Mouse (Mus musculus) megakaryocyte, embryonic 14.5 days (primary cell): ENCODE results near the gene Rimbp3. TPM values are rescaled to one million over a fixed set of nuclear protein-coding genes. Genes with fewer than 3 reads are reported as not detected.
A peak's percentile ranks its signal among the peaks of the same experiment; 100 is the strongest.

Experiments
- H3K27me3 ChIP-seq: replicated peaks from 2 replicates; pipeline ENCODE3; 2012; ENCODE audit warnings: inconsistent platforms
- H3K36me3 ChIP-seq: replicated peaks from 2 replicates; pipeline ENCODE3; 2012; ENCODE audit warnings: low read length, inconsistent platforms, mixed read lengths
- H3K4me1 ChIP-seq: 2 replicates; pipeline ENCODE4 v1.6.1; 2012; ENCODE audit warnings: inconsistent platforms
- H3K4me3 ChIP-seq: replicated peaks from 2 replicates; pipeline ENCODE3; 2012; ENCODE audit warnings: moderate library complexity, mild to moderate bottlenecking, inconsistent platforms
- H3K9me3 ChIP-seq: 2 replicates; pipeline ENCODE4 v1.6.1; 2012; ENCODE audit warnings: inconsistent platforms
- FLI1 ChIP-seq: IDR thresholded peaks from 2 replicates; pipeline ENCODE4 v1.6.1; 2012; ENCODE audit warnings: low read length, inconsistent platforms, mixed read lengths
- GATA1 ChIP-seq: IDR thresholded peaks from 3 replicates; pipeline ENCODE4 v1.6.1; 2012; ENCODE audit warnings: mixed read lengths, low read length, inconsistent platforms, borderline replicate concordance
- polyA plus RNA-seq: library from polyadenylated mRNA; stranded (reverse); fragments of >175 nt; gene quantifications from 2 replicates; pipeline ENCODE4 v1.2.3, GENCODE M21; 2012; ENCODE audit warnings: low replicate concordance; ENCODE audit not compliant: insufficient read depth

Rimbp3 gene
- polyA plus RNA-seq, 1 experiment: 0.32 TPM

GRCm38 (mm10) chr16:17185475-17185874 lies 22.9 kb upstream of the Rimbp3 start:
- TF ChIP-seq FLI1 (no peak), GATA1 (no peak)
- H3K36me3 ChIP-seq: peaks cover 57% of the 10 kb centered on the region
- H3K27me3 ChIP-seq: no peaks in the 10 kb centered on the region
- H3K9me3 ChIP-seq: no peaks in the 10 kb centered on the region
- no peak overlapping the region for H3K4me3 ChIP-seq
- H3K4me1 ChIP-seq: peaks cover 64% of the 10 kb centered on the region

- Histone ChIP-seq H3K27me3 (no peaks in the 10 kb centered on the region), H3K36me3 (peaks cover 54% of the 10 kb centered on the region), H3K4me3 (no peak overlapping the region), H3K9me3 (no peaks in the 10 kb centered on the region), H3K4me1 (peaks cover 69% of the 10 kb centered on the region)
- no peak for TF ChIP-seq FLI1
- TF ChIP-seq GATA1: no peak
These were observed 14.6 kb upstream of the Rimbp3 start for GRCm38 (mm10) chr16:17193823-17194222.

- Histone ChIP-seq H3K36me3 (peaks cover 14% of the 10 kb centered on the region), H3K4me3 (peak overlapping the region; percentile 92), H3K4me1 (peaks cover 56% of the 10 kb centered on the region), H3K9me3 (no peaks in the 10 kb centered on the region), H3K27me3 (no peaks in the 10 kb centered on the region)
- TF ChIP-seq FLI1 (no peak), GATA1 (no peak; the same call in 2 of the 3 replicates)
These were observed 8.1 kb upstream of the Rimbp3 start for GRCm38 (mm10) chr16:17200121-17200952.

GRCm38 (mm10) chr16:17200953-17201707 lies 7.3 kb upstream of the Rimbp3 start:
- no peak for TF ChIP-seq GATA1
- TF ChIP-seq FLI1: no peak
- Histone ChIP-seq H3K27me3 (peaks cover under 1% of the 10 kb centered on the region), H3K9me3 (no peaks in the 10 kb centered on the region), H3K4me1 (peaks cover 49% of the 10 kb centered on the region), H3K4me3 (peak overlapping the region; percentile 92), H3K36me3 (peaks cover 10% of the 10 kb centered on the region)

GRCm38 (mm10) chr16:17201977-17202376 lies 6.4 kb upstream of the Rimbp3 start:
- Histone ChIP-seq H3K4me3 (peak overlapping the region; percentile 92), H3K9me3 (no peaks in the 10 kb centered on the region), H3K36me3 (peaks cover 8% of the 10 kb centered on the region), H3K4me1 (peaks cover 42% of the 10 kb centered on the region), H3K27me3 (peaks cover 2% of the 10 kb centered on the region)
- TF ChIP-seq FLI1 (no peak), GATA1 (no peak)

- H3K36me3 ChIP-seq: peaks cover 8% of the 10 kb centered on the region
- H3K4me1 ChIP-seq: peaks cover 41% of the 10 kb centered on the region
- peaks cover 2% of the 10 kb centered on the region for H3K27me3 ChIP-seq
- TF ChIP-seq GATA1 (no peak), FLI1 (no peak)
- no peaks in the 10 kb centered on the region for H3K9me3 ChIP-seq
- peak within 1 kb of the TSS; percentile 92 for H3K4me3 ChIP-seq
These were observed 5.9 kb upstream of the Rimbp3 start, which contains the start of gene Ube2l3 for GRCm38 (mm10) chr16:17202549-17202948. Ube2l3 (minus strand) TSS chr16:17202649.

GRCm38 (mm10) chr16:17204990-17205389 lies 3.4 kb upstream of the Rimbp3 start:
- Histone ChIP-seq H3K4me3 (no peak overlapping the region), H3K36me3 (no peaks in the 10 kb centered on the region), H3K9me3 (no peaks in the 10 kb centered on the region), H3K4me1 (peaks cover 44% of the 10 kb centered on the region), H3K27me3 (peaks cover 4% of the 10 kb centered on the region)
- TF ChIP-seq GATA1: no peak
- no peak for TF ChIP-seq FLI1

GRCm38 (mm10) chr16:17209404-17209960 lies 1.1 kb downstream of the Rimbp3 start:
- no peaks in the 10 kb centered on the region for H3K36me3 ChIP-seq
- TF ChIP-seq FLI1 (no peak), GATA1 (no peak)
- H3K4me1 ChIP-seq: peaks cover 31% of the 10 kb centered on the region
- peak overlapping the region; percentile 97 for H3K4me3 ChIP-seq
- H3K27me3 ChIP-seq: peaks cover 38% of the 10 kb centered on the region
- H3K9me3 ChIP-seq: no peaks in the 10 kb centered on the region

GRCm38 (mm10) chr16:17209981-17210838 lies 1.8 kb downstream of the Rimbp3 start:
- Histone ChIP-seq H3K27me3 (peaks cover 38% of the 10 kb centered on the region), H3K4me3 (peak overlapping the region; percentile 97), H3K4me1 (peaks cover 29% of the 10 kb centered on the region), H3K36me3 (no peaks in the 10 kb centered on the region), H3K9me3 (no peaks in the 10 kb centered on the region)
- TF ChIP-seq GATA1 (no peak), FLI1 (no peak)
